Mouse (Mus musculus): ENCODE data around the gene Sash1. TPM values are rescaled to one million over a fixed set of nuclear protein-coding genes. Genes with fewer than 3 reads are reported as not detected.

Sash1 gene
- polyA plus RNA-seq, 1 experiment, result 2.1 TPM

DNA sequence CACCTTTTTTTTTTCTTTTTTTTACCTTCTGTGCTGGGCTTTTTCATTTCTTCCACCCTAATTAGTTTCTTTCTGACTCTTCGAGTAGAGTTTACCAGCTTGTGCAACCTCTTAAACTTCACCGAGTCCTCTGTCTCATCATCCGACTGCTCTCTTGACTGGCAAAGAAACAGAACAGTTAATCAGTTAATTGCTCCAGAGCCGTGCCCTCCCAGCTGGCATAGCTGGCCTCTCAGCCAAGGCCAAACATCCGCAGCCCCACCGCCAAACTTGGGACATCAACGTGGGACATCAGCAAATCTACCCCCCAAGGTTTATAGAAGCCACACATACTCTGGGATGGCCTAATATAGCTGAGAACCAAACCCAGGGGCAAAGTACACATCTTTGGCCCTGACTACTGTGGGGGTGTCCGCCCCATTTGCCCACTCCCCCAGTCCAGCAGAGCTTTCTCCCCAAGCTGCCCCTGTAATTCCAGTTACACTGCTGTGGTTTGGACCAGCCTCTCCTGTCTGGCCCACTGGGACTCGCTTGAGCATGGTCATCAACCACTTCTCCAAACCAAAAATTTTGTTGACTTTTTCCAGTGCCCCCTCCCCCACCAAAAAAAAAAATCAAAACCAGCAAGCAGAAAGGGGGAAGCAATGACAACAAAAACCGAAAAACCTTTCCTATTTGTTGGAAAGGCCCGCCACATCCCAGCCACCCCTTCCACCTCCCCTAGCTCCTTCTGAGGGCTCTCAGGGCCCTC lies 129.1 kb downstream of the Sash1 start:
- peaks cover 10% of the 10 kb centered on the region for H3K4me1 ChIP-seq
- H3K27me3 ChIP-seq (replicated peaks), result no peaks in the 10 kb centered on the region
- TF ChIP-seq GATA1 (IDR thresholded peaks at IDR 0.05; ENCODE audit: borderline replicate concordance, low read length), result no peak
- TF ChIP-seq FLI1 (IDR thresholded peaks at IDR 0.05; ENCODE audit: low read length), result no peak
- H3K4me3 ChIP-seq (replicated peaks), result no peak overlapping the region
- H3K36me3 ChIP-seq (replicated peaks; ENCODE audit: low read length), result no peaks in the 10 kb centered on the region
- no peaks in the 10 kb centered on the region for H3K9me3 ChIP-seq

DNA sequence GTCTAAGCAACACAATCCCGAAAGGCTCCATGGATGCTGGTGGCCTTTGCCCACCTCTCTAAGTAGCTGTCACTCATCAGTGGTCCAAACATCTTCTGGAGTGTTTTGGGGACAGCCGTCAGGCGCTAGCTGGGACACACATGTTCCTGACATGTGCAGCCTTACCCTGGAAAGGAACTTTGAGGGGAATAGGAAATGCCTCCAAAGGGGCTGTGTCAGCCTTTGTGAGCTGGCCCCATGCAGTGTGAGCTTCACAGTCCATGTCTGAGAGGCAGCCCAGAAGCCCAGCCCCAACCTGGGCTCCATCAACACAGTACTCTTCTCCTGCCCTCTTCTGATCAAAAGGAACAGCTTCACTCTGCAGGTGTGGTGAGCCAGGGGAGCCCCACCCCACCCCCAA lies 132.5 kb downstream of the Sash1 start:
- Histone ChIP-seq H3K9me3 (no peaks in the 10 kb centered on the region), H3K36me3 (replicated peaks; ENCODE audit: low read length) (peaks cover 4% of the 10 kb centered on the region), H3K27me3 (replicated peaks) (no peaks in the 10 kb centered on the region), H3K4me3 (replicated peaks) (no peak overlapping the region), H3K4me1 (no peaks in the 10 kb centered on the region)
- no peak for TF ChIP-seq FLI1 (IDR thresholded peaks at IDR 0.05; ENCODE audit: low read length)

DNA sequence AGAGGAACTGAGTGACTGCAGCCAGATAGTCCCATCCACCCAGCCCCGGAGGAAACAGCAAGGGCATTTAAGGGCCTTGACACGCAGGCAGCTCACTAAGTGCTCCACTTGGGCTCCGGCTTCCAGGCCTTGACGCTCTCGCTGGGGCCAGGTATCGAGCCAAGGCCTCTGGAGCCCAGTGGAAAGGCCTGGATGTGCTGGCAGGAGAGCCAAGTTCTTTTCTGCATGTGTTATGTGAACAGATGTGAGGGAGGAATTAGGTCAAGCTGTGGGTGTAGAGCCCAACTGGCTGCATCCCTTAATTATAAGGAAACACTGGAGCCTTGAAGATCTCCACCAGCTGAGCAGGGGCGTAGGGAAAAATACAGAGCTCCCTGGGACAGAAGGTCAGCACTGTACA lies 133.4 kb downstream of the Sash1 start:
- TF ChIP-seq FLI1 (IDR thresholded peaks at IDR 0.05; ENCODE audit: low read length), result no peak
- TF ChIP-seq GATA1 (IDR thresholded peaks at IDR 0.05; ENCODE audit: borderline replicate concordance, low read length), result no peak
- no peaks in the 10 kb centered on the region for H3K4me1 ChIP-seq
- H3K27me3 ChIP-seq (replicated peaks), result no peaks in the 10 kb centered on the region
- no peak overlapping the region for H3K4me3 ChIP-seq (replicated peaks)
- no peaks in the 10 kb centered on the region for H3K9me3 ChIP-seq
- peaks cover 4% of the 10 kb centered on the region for H3K36me3 ChIP-seq (replicated peaks; ENCODE audit: low read length)

DNA sequence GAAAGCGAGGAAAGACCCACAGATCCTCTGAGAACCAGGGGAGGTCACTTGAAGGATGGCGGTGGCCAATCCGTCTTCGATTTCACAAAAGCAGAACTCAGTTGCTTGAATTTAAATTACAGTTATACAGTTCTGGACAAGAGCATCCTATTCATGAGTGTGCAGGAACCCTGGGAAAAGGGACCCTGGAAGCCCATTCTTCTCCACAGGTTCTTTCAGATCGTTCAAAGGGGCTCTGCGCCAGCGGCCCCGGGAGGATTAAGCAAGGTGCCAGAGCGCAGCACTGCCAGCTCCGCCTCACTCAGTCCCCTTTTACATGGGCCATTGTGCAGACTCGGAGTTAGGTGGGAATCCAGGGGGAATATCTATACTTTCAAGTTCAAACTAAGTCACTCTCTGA lies 136.3 kb downstream of the Sash1 start:
- no peaks in the 10 kb centered on the region for H3K9me3 ChIP-seq
- H3K4me3 ChIP-seq (replicated peaks), result no peak overlapping the region
- no peaks in the 10 kb centered on the region for H3K4me1 ChIP-seq
- peaks cover 4% of the 10 kb centered on the region for H3K36me3 ChIP-seq (replicated peaks; ENCODE audit: low read length)
- TF ChIP-seq GATA1 (IDR thresholded peaks at IDR 0.05; ENCODE audit: borderline replicate concordance, low read length), result no peak
- H3K27me3 ChIP-seq (replicated peaks), result no peaks in the 10 kb centered on the region

DNA sequence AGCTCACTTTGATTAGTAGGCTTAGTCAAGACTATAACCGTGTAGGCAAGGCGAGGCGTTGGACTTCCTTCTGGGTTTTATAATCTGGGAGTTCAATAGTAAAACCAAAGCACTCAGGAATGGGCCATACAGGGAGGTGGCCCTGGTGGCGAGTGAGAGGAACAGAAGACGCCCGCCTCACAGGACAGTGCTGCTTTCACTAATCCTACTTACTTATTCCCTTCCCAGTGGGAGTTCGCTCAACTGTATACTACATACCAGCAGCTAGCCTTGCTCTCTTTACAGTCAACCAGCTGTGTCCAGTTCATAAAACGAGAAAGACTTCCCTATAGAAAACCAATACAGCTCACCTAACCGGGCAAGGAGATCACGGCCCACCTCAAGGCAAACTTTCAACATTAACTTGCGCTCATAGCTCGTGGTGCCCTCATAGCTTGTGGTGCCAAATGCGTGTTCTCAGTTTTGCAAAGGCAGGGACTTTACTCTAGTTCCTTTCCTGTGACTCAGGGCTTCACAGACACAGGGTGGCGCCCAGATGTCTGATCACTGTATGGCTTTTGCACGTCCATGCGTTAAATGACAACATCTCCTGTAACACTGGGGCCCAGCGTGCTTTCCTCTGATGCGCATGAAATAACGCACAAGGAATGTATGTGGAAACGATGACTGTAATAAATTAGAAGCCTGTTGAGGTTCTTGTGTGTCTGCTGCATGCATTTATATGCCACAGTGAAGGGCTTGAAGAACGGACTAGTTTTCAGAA lies 138.2 kb downstream of the Sash1 start:
- Histone ChIP-seq H3K4me1 (peaks cover 4% of the 10 kb centered on the region; the same call in 1 of the 2 replicates), H3K36me3 (replicated peaks; ENCODE audit: low read length) (peaks cover 4% of the 10 kb centered on the region), H3K4me3 (replicated peaks) (no peak overlapping the region), H3K9me3 (no peaks in the 10 kb centered on the region), H3K27me3 (replicated peaks) (no peaks in the 10 kb centered on the region)
- no peak for TF ChIP-seq FLI1 (IDR thresholded peaks at IDR 0.05; ENCODE audit: low read length)
- TF ChIP-seq GATA1 (IDR thresholded peaks at IDR 0.05; ENCODE audit: borderline replicate concordance, low read length), result no peak

DNA sequence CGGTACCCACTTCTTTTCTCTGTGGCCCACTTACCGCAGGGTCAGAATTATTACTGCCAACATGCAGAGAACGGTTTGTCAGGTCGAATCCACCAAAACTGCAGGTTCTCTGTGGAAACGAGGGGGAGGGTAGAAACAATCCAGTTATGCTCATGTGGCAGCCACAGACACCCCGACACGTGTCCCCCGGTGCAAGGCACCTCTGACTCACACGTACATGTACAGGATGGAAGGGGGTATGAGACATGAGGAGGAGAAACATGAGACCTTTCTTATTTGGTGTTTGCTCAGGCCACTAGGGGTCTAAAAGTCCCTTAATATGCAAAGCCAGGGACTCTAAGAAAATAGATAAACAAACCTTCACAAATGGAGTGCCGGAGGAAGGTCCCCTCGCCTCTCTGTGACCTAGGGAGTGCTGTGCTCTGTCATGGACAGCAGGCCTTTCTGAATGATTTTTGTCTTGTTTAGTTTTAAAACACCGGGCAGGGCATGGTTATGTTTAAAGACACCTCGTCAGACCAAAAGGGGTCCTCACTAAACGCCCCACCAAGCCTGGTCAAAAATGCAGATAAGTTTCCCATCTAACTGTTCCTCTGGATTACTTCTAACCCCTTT lies 139.7 kb downstream of the Sash1 start:
- no peaks in the 10 kb centered on the region for H3K27me3 ChIP-seq (replicated peaks)
- TF ChIP-seq FLI1 (IDR thresholded peaks at IDR 0.05; ENCODE audit: low read length) (no peak), GATA1 (IDR thresholded peaks at IDR 0.05; ENCODE audit: borderline replicate concordance, low read length) (no peak)
- H3K4me3 ChIP-seq (replicated peaks), result no peak overlapping the region
- peaks cover 10% of the 10 kb centered on the region for H3K36me3 ChIP-seq (replicated peaks; ENCODE audit: low read length)
- peaks cover 11% of the 10 kb centered on the region for H3K4me1 ChIP-seq
- no peaks in the 10 kb centered on the region for H3K9me3 ChIP-seq

DNA sequence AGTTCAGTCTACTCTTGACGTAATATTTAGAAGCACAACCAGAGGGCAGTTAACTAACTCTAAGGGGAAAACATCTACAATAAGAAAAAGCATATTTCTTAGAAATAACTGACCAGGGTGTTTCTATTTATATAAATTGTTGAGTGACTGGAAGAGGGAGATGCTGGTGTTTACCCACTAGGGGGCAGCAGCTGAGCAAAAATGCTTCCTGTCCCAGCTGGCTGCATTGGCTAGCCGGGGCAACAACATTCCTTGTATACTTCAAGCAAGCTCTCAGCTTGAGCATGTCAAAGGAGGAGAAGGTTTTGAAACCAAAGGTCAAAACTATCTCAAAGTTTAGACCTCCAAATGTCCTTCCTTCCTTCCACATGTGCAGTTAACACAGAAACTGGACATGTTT lies 143.0 kb downstream of the Sash1 start:
- peaks cover 16% of the 10 kb centered on the region for H3K36me3 ChIP-seq (replicated peaks; ENCODE audit: low read length)
- no peak overlapping the region for H3K4me3 ChIP-seq (replicated peaks)
- H3K4me1 ChIP-seq, result peaks cover 16% of the 10 kb centered on the region
- TF ChIP-seq GATA1 (IDR thresholded peaks at IDR 0.05; ENCODE audit: borderline replicate concordance, low read length) (no peak), FLI1 (IDR thresholded peaks at IDR 0.05; ENCODE audit: low read length) (no peak)
- no peaks in the 10 kb centered on the region for H3K9me3 ChIP-seq
- no peaks in the 10 kb centered on the region for H3K27me3 ChIP-seq (replicated peaks)

DNA sequence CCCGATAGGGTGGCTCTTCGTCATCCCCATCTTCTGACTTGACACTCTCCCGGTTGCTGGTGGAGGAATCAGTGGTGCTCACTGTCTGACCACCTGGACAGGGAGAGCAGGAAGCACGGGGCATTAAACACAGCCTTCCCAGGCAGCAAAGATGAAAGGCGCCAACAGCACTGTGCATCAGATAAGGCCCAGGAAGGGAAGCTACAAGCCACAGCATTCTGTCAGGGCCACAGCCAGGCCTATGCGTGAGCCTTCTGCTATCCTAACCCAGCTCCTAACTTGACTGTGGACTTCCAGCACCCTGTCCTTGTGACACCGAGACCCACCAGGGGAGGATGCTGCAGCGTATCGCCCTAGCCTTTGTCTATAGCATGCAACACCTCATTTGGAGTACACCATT lies 144.4 kb downstream of the Sash1 start:
- TF ChIP-seq FLI1 (IDR thresholded peaks at IDR 0.05; ENCODE audit: low read length) (no peak), GATA1 (IDR thresholded peaks at IDR 0.05; ENCODE audit: borderline replicate concordance, low read length) (no peak)
- Histone ChIP-seq H3K4me1 (peaks cover 16% of the 10 kb centered on the region), H3K36me3 (replicated peaks; ENCODE audit: low read length) (peaks cover 16% of the 10 kb centered on the region), H3K27me3 (replicated peaks) (no peaks in the 10 kb centered on the region), H3K4me3 (replicated peaks) (no peak overlapping the region), H3K9me3 (no peaks in the 10 kb centered on the region)

DNA sequence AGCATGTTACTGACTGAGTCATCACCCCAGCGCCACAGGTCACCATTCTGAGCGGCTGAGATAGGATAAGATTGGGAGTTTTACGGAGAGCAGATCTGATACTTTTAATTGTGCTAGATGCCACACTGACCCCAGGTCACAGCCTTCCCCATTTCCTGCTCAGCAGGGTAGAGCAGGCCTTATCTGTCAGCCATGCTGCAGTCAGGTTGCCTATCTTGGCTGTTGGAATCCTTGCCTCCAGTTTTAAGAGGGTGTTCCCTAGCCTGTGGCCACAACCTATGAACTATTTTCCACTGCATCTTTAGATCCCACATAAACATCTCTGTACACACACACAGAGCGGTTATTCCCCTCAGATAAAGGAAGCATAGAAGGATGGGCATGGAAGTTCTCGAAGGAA lies 145.1 kb downstream of the Sash1 start:
- no peak overlapping the region for H3K4me3 ChIP-seq (replicated peaks)
- H3K4me1 ChIP-seq, result peaks cover 16% of the 10 kb centered on the region
- TF ChIP-seq GATA1 (IDR thresholded peaks at IDR 0.05; ENCODE audit: borderline replicate concordance, low read length) (no peak), FLI1 (IDR thresholded peaks at IDR 0.05; ENCODE audit: low read length) (no peak)
- peaks cover 16% of the 10 kb centered on the region for H3K36me3 ChIP-seq (replicated peaks; ENCODE audit: low read length)
- no peaks in the 10 kb centered on the region for H3K9me3 ChIP-seq
- H3K27me3 ChIP-seq (replicated peaks), result no peaks in the 10 kb centered on the region
